Mouse (Mus musculus): ENCODE results near the gene Olfr731.

The Olfr731 gene

DNA sequence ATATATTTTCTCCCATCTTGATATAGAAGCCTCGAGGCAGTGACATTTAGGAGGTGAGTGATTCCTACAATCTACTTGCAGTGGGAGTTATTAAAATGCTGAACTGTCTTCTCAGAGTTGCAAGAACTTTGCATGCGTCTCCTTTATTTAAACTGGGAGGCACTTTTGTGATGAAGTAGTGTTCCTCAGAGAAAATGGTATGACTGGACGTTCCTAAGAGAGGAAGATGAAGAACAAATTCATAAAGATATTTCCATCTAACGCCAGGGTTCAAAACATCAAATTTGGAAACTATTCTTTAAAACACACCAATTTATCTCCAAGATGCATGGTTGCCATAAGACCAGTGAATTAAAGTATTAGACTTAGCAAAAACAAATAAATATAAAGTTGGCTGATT is at the start of gene Olfr731:
Olfr731 (minus strand) TSS at position 101 of the 400 bp plus-strand sequence.
- DNase-seq (ENCODE audit: low spot score in 2 of 2): no peak

DNA sequence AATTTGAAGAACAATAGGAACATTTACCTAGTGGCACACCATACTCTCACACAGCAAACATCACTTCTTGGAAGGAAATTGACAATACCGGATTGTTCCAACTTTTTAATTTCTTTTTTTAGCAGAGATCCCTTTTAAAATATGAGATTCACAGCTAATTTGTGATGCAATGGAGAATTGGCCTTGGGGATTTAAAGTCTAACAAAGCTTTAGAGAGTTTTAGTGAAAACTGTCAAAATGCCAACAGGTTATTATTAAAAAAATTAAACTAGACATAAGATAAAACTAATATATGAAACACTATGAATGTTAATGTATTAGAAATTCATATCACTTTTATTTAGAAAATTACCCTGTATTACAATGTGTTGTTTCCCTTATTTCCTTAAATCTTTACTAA is 42.4 kb upstream of the Olfr731 start, which contains the start of gene Olfr732:
Olfr732 (minus strand) TSS at position 101 of the 400 bp plus-strand sequence.
- DNase-seq (ENCODE audit: low spot score in 2 of 2): no peak

DNA sequence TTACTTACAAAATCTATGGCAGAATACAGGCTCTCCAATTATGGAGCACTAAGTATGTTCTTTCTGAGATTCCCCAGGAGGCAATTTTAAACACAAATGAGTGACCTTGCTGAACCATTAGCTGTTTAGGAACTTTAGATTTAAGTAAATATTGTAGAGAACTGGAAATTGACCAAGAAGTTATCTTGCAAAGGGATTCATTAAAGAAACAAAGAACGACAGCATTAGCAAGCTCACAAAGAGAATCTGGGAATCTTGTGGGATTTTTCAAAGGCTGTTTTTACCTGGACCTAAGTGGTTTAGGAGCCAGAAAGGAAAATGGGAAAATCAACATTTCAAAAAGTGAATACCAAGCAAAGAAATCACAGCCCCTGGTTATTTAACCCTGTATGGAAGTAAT is 53.6 kb downstream of the Olfr731 start, which contains the start of gene Olfr730:
Olfr730 (minus strand) TSS at position 101 of the 400 bp plus-strand sequence.
- DNase-seq (ENCODE audit: low spot score in 2 of 2): no peak
